Mouse (Mus musculus): ENCODE results near the gene Rab11fip4. TPM values are rescaled to one million over a fixed set of nuclear protein-coding genes. Genes with fewer than 3 reads are reported as not detected.
A peak's percentile ranks its signal among the peaks of the same experiment; 100 is the strongest.

The Rab11fip4 gene
- total and polyA plus RNA-seq, 2 experiments from 2014 or later: not detected

DNA sequence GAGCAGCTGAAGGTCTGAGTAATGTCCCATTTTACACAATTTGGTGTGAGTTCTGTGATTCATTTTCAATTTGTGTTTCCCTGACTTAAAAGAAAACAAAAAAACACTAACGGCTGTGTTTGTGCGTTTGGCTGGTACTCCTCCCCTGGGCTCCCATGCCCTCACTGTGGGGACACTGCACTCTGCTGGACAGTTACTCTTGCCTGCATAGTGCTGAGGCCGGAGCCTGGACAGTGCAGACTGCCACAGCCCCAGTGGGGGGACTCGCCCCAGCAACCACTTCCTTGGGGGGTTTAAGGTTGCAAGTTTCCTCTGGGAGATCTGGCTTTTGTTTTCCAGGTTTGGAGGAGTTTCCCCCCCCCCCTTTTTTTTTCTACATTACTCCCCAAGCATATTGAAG, 10.4 kb upstream of the Rab11fip4 start:
- no peak; the same call in 1 of the 2 replicates for ATAC-seq (ENCODE audit: insufficient read depth, low read depth)
- Histone ChIP-seq H3K9ac (replicated peaks; ENCODE audit: low read depth, low read length) (no peak overlapping the region), H3K27me3 (ENCODE audit: control insufficient read depth, insufficient read depth, low read length) (no peaks in the 10 kb centered on the region), H3K27ac (ENCODE audit: low read depth) (no peak overlapping the region), H3K36me3 (replicated peaks; ENCODE audit: control insufficient read depth, insufficient read depth, low read length) (peaks cover 19% of the 10 kb centered on the region), H3K4me1 (ENCODE audit: control insufficient read depth, insufficient read depth) (no peaks in the 10 kb centered on the region), H3K4me3 (ENCODE audit: low read depth, low read length) (no peak overlapping the region), H3K4me2 (ENCODE audit: low read depth, low read length) (no peak overlapping the region), H3K9me3 (replicated peaks; ENCODE audit: control insufficient read depth, low read length) (no peaks in the 10 kb centered on the region)
- TF ChIP-seq EP300 (IDR thresholded peaks at IDR 0.05; ENCODE audit: low read depth) (no peak), CTCF (IDR thresholded peaks at IDR 0.05; ENCODE audit: low read depth) (peak; percentile 30)
- no peak for DNase-seq (ENCODE audit: low spot score)
- 50% methylated on average over 4 of the region's 4 CpGs for WGBS

DNA sequence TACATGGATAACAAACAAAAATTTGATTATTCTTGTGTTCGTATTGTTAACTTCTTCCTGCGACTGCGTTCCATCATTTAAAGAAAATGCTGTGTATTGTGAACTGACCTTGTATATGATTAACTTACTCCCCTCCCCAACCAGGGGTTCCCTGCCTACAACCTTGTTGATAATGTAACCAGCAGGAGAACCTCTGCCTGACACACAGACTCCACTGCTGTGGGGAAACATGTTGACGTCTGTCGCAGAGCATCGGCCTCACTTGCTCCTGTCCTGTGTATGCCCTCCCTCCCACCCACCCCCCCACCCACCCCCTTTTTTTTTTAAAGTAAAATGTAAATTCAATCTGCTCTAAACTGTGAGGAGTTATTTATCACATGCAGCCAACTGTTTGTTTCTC, 9.8 kb upstream of the Rab11fip4 start:
- Histone ChIP-seq H3K4me2 (ENCODE audit: low read depth, low read length) (no peak overlapping the region), H3K9ac (replicated peaks; ENCODE audit: low read depth, low read length) (no peak overlapping the region), H3K9me3 (replicated peaks; ENCODE audit: control insufficient read depth, low read length) (no peaks in the 10 kb centered on the region), H3K27me3 (ENCODE audit: control insufficient read depth, insufficient read depth, low read length) (no peaks in the 10 kb centered on the region), H3K4me3 (ENCODE audit: low read depth, low read length) (no peak overlapping the region), H3K27ac (ENCODE audit: low read depth) (no peak overlapping the region), H3K4me1 (ENCODE audit: control insufficient read depth, insufficient read depth) (no peaks in the 10 kb centered on the region), H3K36me3 (replicated peaks; ENCODE audit: control insufficient read depth, insufficient read depth, low read length) (peaks cover 18% of the 10 kb centered on the region)
- DNase-seq (ENCODE audit: low spot score) (no peak), ATAC-seq (ENCODE audit: insufficient read depth, low read depth) (no peak)
- TF ChIP-seq EP300 (IDR thresholded peaks at IDR 0.05; ENCODE audit: low read depth): no peak
- no peak for TF ChIP-seq CTCF (IDR thresholded peaks at IDR 0.05; ENCODE audit: low read depth)
- WGBS: 94% methylated on average over 6 of the region's 6 CpGs

DNA sequence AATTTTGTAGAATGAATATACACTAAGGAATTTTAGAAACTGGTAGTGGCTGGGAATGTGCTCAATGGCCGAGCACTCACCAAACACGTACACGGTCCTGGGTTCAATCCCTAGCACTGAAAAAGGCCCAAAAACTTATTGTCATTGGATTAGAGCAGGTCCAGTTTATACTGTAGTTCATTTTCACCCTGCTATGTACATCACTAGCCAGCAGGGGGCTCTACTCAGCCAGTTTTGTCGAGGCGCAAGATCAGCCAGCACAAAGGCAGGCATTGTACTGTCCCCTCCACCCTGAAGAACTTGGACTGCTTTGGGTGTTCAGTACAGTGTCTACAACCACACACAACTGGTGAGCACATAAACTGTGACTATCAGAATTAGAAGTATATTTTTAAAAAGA, 6.8 kb upstream of the Rab11fip4 start:
- H3K4me1 ChIP-seq (ENCODE audit: control insufficient read depth, insufficient read depth): no peaks in the 10 kb centered on the region
- H3K9me3 ChIP-seq (replicated peaks; ENCODE audit: control insufficient read depth, low read length): no peaks in the 10 kb centered on the region
- H3K27me3 ChIP-seq (ENCODE audit: control insufficient read depth, insufficient read depth, low read length): peaks cover 10% of the 10 kb centered on the region
- ATAC-seq (ENCODE audit: insufficient read depth, low read depth) (peak; percentile 67; the same call in 1 of the 2 replicates), DNase-seq (ENCODE audit: low spot score) (peak; percentile 63)
- WGBS: 10% methylated on average over 5 of the region's 5 CpGs
- TF ChIP-seq EP300 (IDR thresholded peaks at IDR 0.05; ENCODE audit: low read depth) (no peak), CTCF (IDR thresholded peaks at IDR 0.05; ENCODE audit: low read depth) (peak; percentile 85)
- no peak overlapping the region for H3K9ac ChIP-seq (replicated peaks; ENCODE audit: low read depth, low read length)
- H3K27ac ChIP-seq (ENCODE audit: low read depth): no peak overlapping the region
- H3K36me3 ChIP-seq (replicated peaks; ENCODE audit: control insufficient read depth, insufficient read depth, low read length): peaks cover 4% of the 10 kb centered on the region
- H3K4me3 ChIP-seq (ENCODE audit: low read depth, low read length): no peak overlapping the region
- H3K4me2 ChIP-seq (ENCODE audit: low read depth, low read length): no peak overlapping the region

DNA sequence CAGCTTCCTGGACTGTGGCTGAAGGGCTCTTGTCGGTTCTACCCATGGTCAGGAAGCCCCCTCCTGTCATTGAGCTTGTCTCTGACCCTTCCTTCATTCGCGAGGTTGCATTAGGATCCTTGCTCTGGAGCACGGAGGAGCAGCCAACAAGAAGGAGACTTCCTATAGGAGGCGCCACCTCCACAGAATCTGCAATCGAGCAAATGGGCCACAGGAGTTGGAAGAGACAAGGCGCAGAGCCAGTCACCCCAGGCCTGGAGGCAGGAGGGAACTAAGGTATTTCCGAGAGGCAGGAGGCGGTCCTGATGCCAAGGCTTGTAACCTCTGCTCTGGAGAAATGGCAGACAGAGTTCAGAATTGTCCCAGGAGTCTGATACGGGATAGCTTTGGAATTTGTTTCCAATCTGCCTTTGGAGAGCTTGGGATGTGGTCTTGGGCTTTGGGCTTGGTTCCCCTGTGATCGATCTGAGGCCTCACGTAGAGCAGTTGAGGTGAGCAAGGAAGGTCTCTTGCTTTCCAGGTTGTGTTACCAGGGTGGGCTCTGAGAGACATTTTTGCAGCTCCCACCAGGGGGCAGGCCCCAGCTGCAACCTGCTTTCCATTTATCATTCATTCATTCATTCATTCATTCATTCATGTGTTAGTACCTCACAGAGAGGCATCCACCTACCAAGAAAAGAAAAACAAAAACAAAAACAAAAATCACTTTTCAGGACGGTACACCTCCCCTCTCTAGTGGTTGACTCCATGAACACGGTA, 1.5 kb upstream of the Rab11fip4 start:
- DNase-seq (ENCODE audit: low spot score) (no peak), ATAC-seq (ENCODE audit: insufficient read depth, low read depth) (no peak)
- H3K27me3 ChIP-seq (ENCODE audit: control insufficient read depth, insufficient read depth, low read length): peaks cover 58% of the 10 kb centered on the region

DNA sequence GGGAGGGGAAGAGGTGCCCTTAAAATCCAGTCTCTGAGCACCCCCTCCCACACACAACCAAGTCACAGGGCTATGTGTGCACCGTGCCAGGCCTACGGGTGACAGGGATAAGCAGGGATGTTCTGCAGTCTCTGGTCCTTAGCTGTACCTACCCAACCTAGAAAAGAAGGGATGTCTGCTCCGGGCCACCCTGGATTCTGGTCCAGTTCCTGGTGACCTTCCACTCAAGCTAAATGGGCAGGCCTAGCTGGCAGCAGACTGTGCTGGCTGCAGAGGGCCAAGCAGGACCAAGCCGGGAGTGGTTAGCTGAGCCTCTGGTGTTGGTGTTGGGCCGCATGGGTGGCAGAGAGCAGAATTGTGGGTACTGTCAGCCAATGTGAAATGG, 571 bp downstream of the Rab11fip4 start:
- H3K4me3 ChIP-seq (ENCODE audit: low read depth, low read length): peak overlapping the region; percentile 52
- H3K27me3 ChIP-seq (ENCODE audit: control insufficient read depth, insufficient read depth, low read length): peaks cover 72% of the 10 kb centered on the region
- TF ChIP-seq EP300 (IDR thresholded peaks at IDR 0.05; ENCODE audit: low read depth) (no peak), CTCF (IDR thresholded peaks at IDR 0.05; ENCODE audit: low read depth) (no peak)
- 30% methylated on average over 5 of the region's 5 CpGs for WGBS
- H3K4me1 ChIP-seq (ENCODE audit: control insufficient read depth, insufficient read depth): no peaks in the 10 kb centered on the region
- no peaks in the 10 kb centered on the region for H3K9me3 ChIP-seq (replicated peaks; ENCODE audit: control insufficient read depth, low read length)
- DNase-seq (ENCODE audit: low spot score) (no peak), ATAC-seq (ENCODE audit: insufficient read depth, low read depth) (no peak)
- no peak overlapping the region for H3K9ac ChIP-seq (replicated peaks; ENCODE audit: low read depth, low read length)
- H3K36me3 ChIP-seq (replicated peaks; ENCODE audit: control insufficient read depth, insufficient read depth, low read length): no peaks in the 10 kb centered on the region
- H3K4me2 ChIP-seq (ENCODE audit: low read depth, low read length): peak overlapping the region; percentile 89
- no peak overlapping the region for H3K27ac ChIP-seq (ENCODE audit: low read depth)

More for the DNA sequence above, 1.5 kb upstream of the Rab11fip4 start:
- no peaks in the 10 kb centered on the region for H3K4me1 ChIP-seq (ENCODE audit: control insufficient read depth, insufficient read depth)
- H3K4me3 ChIP-seq (ENCODE audit: low read depth, low read length): no peak overlapping the region
- WGBS: 42% methylated on average over 14 of the region's 14 CpGs
- TF ChIP-seq EP300 (IDR thresholded peaks at IDR 0.05; ENCODE audit: low read depth) (no peak), CTCF (IDR thresholded peaks at IDR 0.05; ENCODE audit: low read depth) (peak; percentile 11; the same call in 1 of the 2 replicates)
- no peaks in the 10 kb centered on the region for H3K36me3 ChIP-seq (replicated peaks; ENCODE audit: control insufficient read depth, insufficient read depth, low read length)
- no peak overlapping the region for H3K27ac ChIP-seq (ENCODE audit: low read depth)
- H3K9ac ChIP-seq (replicated peaks; ENCODE audit: low read depth, low read length): no peak overlapping the region
- H3K4me2 ChIP-seq (ENCODE audit: low read depth, low read length): no peak overlapping the region
- no peaks in the 10 kb centered on the region for H3K9me3 ChIP-seq (replicated peaks; ENCODE audit: control insufficient read depth, low read length)
